Mouse (Mus musculus) hematopoietic stem cell, adult 5-6 weeks (primary cell): Measurements from ENCODE around the gene Dennd2a. TPM values are rescaled to one million over a fixed set of nuclear protein-coding genes. Genes with fewer than 3 reads are reported as not detected.

Experiments
- ATAC-seq, 2 experiments: fragments of 125-278 bp in 1 of 2; replicated peaks in 1 of 2; 2 replicates each; pipeline ENCODE4 v1.8.0; 2016 to 2017; ENCODE audit warnings: inconsistent platforms in 2 of 2, mild to moderate bottlenecking in 2 of 2, moderate number of reproducible peaks in 2 of 2, low read depth in 1 of 2, moderate TSS enrichment in 1 of 2; ENCODE audit not compliant: low FRiP score in 2 of 2, poor library complexity in 2 of 2, severe bottlenecking in 2 of 2, insufficient read depth in 1 of 2, low TSS enrichment in 1 of 2
- total RNA-seq: library from RNA; stranded (forward); fragments of 172-1452, 232-1000 nt; gene quantifications from 2 replicates; pipeline ENCODE4 v1.2.3, GENCODE M21; 2017

Gene Dennd2a
- total RNA-seq, 1 experiment from 2014 or later, result 1.0 TPM

DNA sequence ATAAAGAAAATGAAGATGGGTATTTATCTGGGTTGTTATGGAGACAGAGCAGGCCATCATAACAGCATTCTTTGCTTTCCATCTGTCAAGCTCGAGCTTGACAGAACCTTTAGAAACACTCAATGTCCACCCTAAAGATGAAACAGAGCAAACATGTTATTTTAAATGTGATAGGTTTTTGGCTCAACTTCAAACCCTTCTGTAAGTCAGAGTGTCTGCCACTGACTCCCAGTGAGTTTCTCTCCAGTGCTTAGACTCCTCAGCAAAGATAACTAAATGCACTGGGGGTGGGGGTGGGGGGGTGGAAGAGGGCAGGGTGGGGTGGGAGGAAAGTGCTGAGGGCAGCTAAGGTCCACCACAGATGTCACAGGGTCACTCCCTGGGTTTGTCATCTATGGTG lies 81.0 kb downstream of the Dennd2a start:
- ATAC-seq, result no peak

GRCm38 (mm10) chr6:39474424-39474823 lies 83.2 kb downstream of the Dennd2a start:
- no peak for ATAC-seq

DNA sequence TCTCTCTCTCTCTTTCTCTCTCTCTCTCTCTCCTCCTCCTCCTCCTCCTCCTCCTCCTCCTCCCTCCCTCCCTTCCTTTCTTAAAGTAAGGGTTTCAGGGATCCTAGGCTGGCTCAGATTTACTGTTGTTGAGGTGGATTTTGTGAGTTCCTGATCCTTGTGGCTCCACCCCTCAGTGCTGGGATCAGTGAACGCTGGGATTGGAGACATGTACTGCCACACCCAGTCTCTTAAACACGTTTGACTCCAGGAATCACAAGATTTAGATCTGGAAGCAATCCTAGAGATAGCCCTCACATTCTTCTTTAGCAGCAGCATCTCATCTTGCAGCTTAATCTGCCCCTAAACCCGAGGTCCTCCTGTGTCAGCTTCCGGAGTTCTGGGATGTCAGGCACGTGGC lies 84.8 kb downstream of the Dennd2a start:
- ATAC-seq, result no peak

- no peak for ATAC-seq
These were observed 85.4 kb downstream of the Dennd2a start for GRCm38 (mm10) chr6:39472271-39472670.

GRCm38 (mm10) chr6:39470076-39470475 lies 87.6 kb downstream of the Dennd2a start:
- no peak for ATAC-seq

DNA sequence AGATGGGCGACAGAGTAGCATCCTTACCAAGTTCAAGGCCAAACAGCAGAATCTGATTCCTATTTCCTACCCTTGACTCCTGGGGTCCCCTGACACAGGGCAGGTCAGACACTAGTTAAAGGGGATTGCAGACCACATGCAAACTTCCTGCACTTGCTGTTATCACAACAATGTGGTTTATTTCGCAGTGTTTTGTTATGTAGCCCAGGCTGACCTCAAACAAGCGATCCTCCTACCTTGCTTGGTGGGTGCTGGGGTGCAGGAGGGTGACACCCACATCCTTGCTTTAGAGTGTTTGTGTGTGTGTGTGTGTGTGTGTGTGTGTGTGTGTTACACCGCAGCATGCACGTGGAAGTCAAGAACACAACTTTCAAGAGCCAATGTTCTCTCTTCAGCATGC lies 88.2 kb downstream of the Dennd2a start:
- no peak for ATAC-seq

DNA sequence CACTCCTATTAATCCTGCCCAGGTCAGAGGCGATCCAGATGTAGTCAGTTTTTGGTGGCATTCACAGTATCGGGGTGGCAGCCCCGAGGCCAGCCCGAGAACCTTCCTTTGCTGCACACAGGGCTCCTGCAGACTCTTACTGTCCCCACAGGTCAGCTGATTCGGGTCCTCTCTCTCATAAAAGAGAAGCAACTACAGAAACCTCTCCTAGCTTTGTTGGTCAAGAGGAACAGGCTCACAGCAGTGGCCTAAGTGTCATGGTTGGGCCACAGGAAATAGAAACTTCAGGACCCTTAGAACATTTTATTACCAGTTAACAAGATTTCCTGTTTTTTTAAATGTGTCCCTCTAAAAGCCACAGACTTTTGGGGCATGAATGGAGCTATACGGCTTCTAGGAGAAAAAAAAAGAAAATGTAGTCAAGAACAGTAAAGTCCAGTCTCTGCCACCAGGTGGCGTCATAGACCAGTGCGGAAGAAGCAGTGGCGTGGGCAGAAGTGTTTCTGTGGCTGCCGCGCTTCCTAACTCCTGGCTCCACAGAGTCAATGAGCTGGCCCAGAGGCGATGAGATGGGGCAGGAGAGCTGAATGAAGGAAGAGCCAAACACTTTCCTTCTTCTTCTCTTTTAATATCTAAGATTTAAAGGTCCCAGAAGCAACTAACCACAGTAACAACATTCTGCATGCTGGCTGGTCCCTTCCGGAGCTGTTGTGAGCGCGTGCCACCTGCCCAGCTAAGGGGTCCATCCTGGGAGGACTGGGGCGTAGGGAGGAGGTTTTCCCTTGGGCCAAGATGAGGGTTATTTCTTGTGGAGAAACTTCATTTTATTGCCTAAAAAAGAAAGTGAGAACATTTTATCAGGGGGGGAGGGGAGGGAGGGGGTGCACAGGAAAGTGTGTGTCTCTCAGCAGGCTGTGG lies 94.8 kb downstream of the Dennd2a start:
- peak; percentile 98 to 99 for ATAC-seq

DNA sequence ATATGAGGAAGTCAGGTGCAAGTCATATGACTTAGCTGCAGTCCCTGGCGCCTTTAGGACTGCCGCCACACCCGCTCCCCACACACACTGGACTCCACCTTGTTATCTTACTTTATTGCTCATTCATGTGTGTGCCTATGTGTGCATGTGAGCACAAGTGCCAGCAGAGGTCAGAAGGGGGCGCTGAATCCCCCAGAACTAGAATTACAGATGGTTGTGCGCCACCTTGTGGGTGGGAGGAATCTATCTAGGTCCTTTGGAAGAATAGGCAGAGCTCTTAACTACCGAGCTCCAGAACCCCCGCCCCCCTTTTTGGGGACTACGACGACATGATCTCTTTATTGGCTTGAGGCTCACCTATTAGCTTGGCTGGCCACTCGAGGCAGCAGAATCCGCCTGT lies 97.6 kb downstream of the Dennd2a start:
- ATAC-seq, result no peak

DNA sequence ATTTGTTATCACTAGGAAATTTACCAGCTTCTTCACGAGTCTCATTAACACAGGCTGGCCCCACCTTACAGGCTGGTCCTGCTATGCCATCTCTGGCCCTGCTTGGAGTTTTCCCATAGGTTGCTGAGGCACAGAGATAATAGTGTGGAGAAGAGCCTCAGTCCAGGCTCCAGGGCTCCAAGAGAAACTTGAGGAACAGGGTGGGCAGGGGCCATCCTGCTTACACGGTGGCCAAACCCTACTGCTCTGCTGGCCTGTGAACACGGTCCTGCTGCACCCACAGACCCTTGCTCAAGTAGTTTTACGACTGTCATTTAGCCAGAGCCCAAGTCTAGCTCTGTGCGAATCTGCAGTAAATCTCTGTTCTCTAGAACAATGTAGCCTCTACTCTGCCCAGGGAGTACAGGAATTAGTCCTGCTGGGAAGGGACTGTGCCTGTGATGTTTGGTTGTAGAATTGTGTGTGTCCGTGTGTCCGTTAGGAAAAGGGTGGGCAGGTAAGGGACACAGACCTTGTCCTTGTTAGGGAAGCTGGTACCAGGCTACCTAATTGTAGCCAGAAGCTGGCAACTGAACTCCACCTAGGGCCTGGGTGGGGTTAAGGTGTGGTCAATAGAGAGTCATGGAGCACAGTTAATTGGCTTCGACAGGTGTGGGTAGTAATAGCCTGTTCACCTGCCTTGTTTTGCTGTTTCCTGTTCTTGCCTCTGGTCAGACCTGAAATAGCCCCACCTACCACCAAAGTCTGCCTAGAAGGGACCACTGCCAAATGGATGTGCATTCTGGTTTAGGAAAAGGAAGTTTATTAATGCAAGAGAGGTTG lies 102.1 kb downstream of the Dennd2a start:
- no peak for ATAC-seq

DNA sequence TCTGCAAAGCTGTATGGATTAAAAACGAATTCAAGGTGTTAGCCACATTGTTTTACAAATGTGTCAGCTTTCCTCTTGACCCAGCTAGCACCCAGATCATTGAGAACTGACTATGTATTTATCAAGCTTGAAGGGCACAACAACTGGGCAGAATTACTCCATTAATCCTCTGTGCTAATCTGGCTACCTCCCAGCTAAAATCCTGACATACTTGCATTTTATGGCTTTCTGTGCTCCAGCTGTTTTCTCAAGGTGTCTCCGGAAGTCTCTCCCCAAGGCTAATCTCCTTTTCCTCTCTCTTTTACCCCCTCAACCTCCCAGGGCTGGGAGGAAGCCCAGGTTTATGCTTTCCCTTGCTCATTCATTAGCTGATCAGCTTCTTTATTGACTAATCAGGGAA lies 103.1 kb downstream of the Dennd2a start:
- ATAC-seq, result no peak

- no peak for ATAC-seq
These were observed 104.1 kb downstream of the Dennd2a start for GRCm38 (mm10) chr6:39453564-39453963.

DNA sequence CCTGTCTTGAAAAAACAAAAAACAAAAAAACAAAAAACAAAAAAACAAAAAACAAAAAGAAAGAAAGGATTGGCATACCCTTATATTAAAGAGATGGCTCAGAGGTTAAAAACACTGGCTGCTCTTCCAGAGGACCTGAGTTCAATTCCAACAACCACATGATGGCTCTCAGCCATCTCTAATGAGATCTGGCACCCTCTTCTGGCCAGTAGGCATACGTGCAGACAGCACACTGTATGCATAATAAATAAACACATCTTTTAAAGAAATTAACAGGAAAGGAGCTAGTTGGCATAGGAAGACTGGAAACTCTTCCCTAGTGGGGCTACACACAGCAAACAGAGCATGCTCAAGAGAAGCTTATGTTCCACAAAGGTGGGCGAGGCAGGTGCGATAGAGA lies 106.6 kb downstream of the Dennd2a start:
- no peak for ATAC-seq

- no peak for ATAC-seq
These were observed 107.1 kb downstream of the Dennd2a start for GRCm38 (mm10) chr6:39450580-39450979.

GRCm38 (mm10) chr6:39447429-39448185 lies 110.1 kb downstream of the Dennd2a start:
- no peak for ATAC-seq

GRCm38 (mm10) chr6:39445801-39446572 lies 111.7 kb downstream of the Dennd2a start:
- ATAC-seq, result no peak

GRCm38 (mm10) chr6:39442786-39443287 lies 114.8 kb downstream of the Dennd2a start:
- ATAC-seq, result no peak

DNA sequence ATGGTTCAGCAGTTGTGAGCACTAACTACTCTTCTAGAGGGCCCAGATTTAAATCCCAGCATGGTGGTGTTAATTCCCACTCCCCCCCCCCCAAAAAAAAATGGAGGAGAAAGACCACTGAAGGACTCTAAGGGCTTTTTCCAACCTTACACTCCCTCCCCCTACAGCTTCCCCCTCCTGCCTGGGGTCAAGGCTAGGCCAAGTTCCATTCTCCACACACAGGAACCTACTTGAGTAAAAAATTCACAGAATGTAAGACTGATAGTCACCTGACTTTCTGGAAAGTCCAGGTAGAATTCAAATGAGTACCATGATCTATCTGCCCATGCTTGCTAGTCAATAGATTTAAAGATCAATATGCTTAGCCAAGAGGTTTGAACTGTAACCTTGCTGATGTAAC lies 117.5 kb downstream of the Dennd2a start:
- ATAC-seq, result no peak
